Mouse (Mus musculus): ENCODE results near the gene Pafah1b1. TPM values are rescaled to one million over a fixed set of nuclear protein-coding genes. Genes with fewer than 3 reads are reported as not detected.

Gene Pafah1b1
- polyA plus RNA-seq, 1 experiment from 2014 or later, result 44.5 TPM

GRCm38 (mm10) chr11:74655941-74656340 is 68.5 kb downstream of the Pafah1b1 start:
- Histone ChIP-seq H3K36me3 (peaks cover 46% of the 10 kb centered on the region), H3K4me3 (replicated peaks) (no peak overlapping the region), H3K9ac (no peak overlapping the region), H3K4me2 (replicated peaks) (no peak overlapping the region), H3K27ac (replicated peaks) (no peak overlapping the region), H3K9me3 (replicated peaks) (no peaks in the 10 kb centered on the region), H3K27me3 (no peaks in the 10 kb centered on the region), H3K4me1 (peaks cover 29% of the 10 kb centered on the region)
- WGBS, result 83% methylated on average over 3 of the region's 3 CpGs
- no peak for ATAC-seq (ENCODE audit: insufficient number of reproducible peaks, low FRiP score, low TSS enrichment, low read depth)

- no peaks in the 10 kb centered on the region for H3K9me3 ChIP-seq (replicated peaks)
- WGBS, result 37% methylated on average over 6 of the region's 6 CpGs
- no peak overlapping the region for H3K9ac ChIP-seq
- H3K4me2 ChIP-seq (replicated peaks), result no peak overlapping the region
- no peak for ATAC-seq (ENCODE audit: insufficient number of reproducible peaks, low FRiP score, low TSS enrichment, low read depth)
- no peak overlapping the region for H3K4me3 ChIP-seq (replicated peaks)
- H3K27ac ChIP-seq (replicated peaks), result no peak overlapping the region
- H3K4me1 ChIP-seq, result peaks cover 42% of the 10 kb centered on the region
- H3K36me3 ChIP-seq, result peaks cover 22% of the 10 kb centered on the region
- no peaks in the 10 kb centered on the region for H3K27me3 ChIP-seq
Measured at GRCm38 (mm10) chr11:74653385-74653784, 71.1 kb downstream of the Pafah1b1 start.

GRCm38 (mm10) chr11:74652791-74653191 is 71.7 kb downstream of the Pafah1b1 start:
- no peak overlapping the region for H3K27ac ChIP-seq (replicated peaks)
- ATAC-seq (ENCODE audit: insufficient number of reproducible peaks, low FRiP score, low TSS enrichment, low read depth), result no peak
- H3K4me3 ChIP-seq (replicated peaks), result no peak overlapping the region
- peaks cover 42% of the 10 kb centered on the region for H3K4me1 ChIP-seq
- WGBS, result 74% methylated on average over 4 of the region's 4 CpGs
- H3K27me3 ChIP-seq, result no peaks in the 10 kb centered on the region
- H3K9ac ChIP-seq, result no peak overlapping the region
- no peak overlapping the region for H3K4me2 ChIP-seq (replicated peaks)
- peaks cover 16% of the 10 kb centered on the region for H3K36me3 ChIP-seq
- H3K9me3 ChIP-seq (replicated peaks), result no peaks in the 10 kb centered on the region

GRCm38 (mm10) chr11:74650576-74651100 is 73.8 kb downstream of the Pafah1b1 start:
- H3K27ac ChIP-seq (replicated peaks), result peak overlapping the region; percentile 71
- no peak for ATAC-seq (ENCODE audit: insufficient number of reproducible peaks, low FRiP score, low TSS enrichment, low read depth)
- H3K9ac ChIP-seq, result peak overlapping the region; percentile 74; the same call in 1 of the 2 replicates
- WGBS, result 50% methylated on average over 4 of the region's 4 CpGs
- peak overlapping the region; percentile 91 for H3K4me2 ChIP-seq (replicated peaks)
- H3K9me3 ChIP-seq (replicated peaks), result no peaks in the 10 kb centered on the region
- H3K27me3 ChIP-seq, result no peaks in the 10 kb centered on the region
- H3K4me3 ChIP-seq (replicated peaks), result peak overlapping the region; percentile 84
- H3K36me3 ChIP-seq, result no peaks in the 10 kb centered on the region
- H3K4me1 ChIP-seq, result peaks cover 42% of the 10 kb centered on the region

- H3K9me3 ChIP-seq (replicated peaks), result no peaks in the 10 kb centered on the region
- H3K36me3 ChIP-seq, result no peaks in the 10 kb centered on the region
- ATAC-seq (ENCODE audit: insufficient number of reproducible peaks, low FRiP score, low TSS enrichment, low read depth), result peak; percentile 3; the same call in 1 of the 2 replicates
- H3K4me3 ChIP-seq (replicated peaks), result peak overlapping the region; percentile 84
- peak overlapping the region; percentile 74 for H3K9ac ChIP-seq
- H3K27me3 ChIP-seq, result no peaks in the 10 kb centered on the region
- H3K4me1 ChIP-seq, result peaks cover 42% of the 10 kb centered on the region
- WGBS, result under 1% methylated on average over 50 of the region's 53 CpGs
- peak overlapping the region; percentile 91 for H3K4me2 ChIP-seq (replicated peaks)
- H3K27ac ChIP-seq (replicated peaks), result peak overlapping the region; percentile 71
Measured at GRCm38 (mm10) chr11:74649647-74650551, 74.6 kb downstream of the Pafah1b1 start.

GRCm38 (mm10) chr11:74649095-74649646 is 75.3 kb downstream of the Pafah1b1 start, which contains the start of gene Cluh:
TSS of gene Cluh (plus strand) at chr11:74649495.
- H3K27ac ChIP-seq (replicated peaks), result peak within 1 kb of the TSS; percentile 71
- H3K4me3 ChIP-seq (replicated peaks), result peak within 1 kb of the TSS; percentile 84
- under 1% methylated on average over 58 of the region's 58 CpGs for WGBS
- peak within 1 kb of the TSS; percentile 74 for H3K9ac ChIP-seq
- H3K36me3 ChIP-seq, result no peaks in the 10 kb centered on the region
- peak; percentile 92 for ATAC-seq (ENCODE audit: insufficient number of reproducible peaks, low FRiP score, low TSS enrichment, low read depth)
- no peaks in the 10 kb centered on the region for H3K9me3 ChIP-seq (replicated peaks)
- H3K27me3 ChIP-seq, result no peaks in the 10 kb centered on the region
- peaks cover 42% of the 10 kb centered on the region for H3K4me1 ChIP-seq
- H3K4me2 ChIP-seq (replicated peaks), result peak within 1 kb of the TSS; percentile 91

GRCm38 (mm10) chr11:74648676-74649075 is 75.8 kb downstream of the Pafah1b1 start:
- H3K36me3 ChIP-seq, result no peaks in the 10 kb centered on the region
- peak overlapping the region; percentile 84 for H3K4me3 ChIP-seq (replicated peaks)
- ATAC-seq (ENCODE audit: insufficient number of reproducible peaks, low FRiP score, low TSS enrichment, low read depth), result no peak
- no peaks in the 10 kb centered on the region for H3K9me3 ChIP-seq (replicated peaks)
- peaks cover 39% of the 10 kb centered on the region for H3K4me1 ChIP-seq
- H3K27ac ChIP-seq (replicated peaks), result peak overlapping the region; percentile 53
- H3K27me3 ChIP-seq, result no peaks in the 10 kb centered on the region
- WGBS, result 2% methylated on average over 1 of the region's 1 CpGs
- peak overlapping the region; percentile 91 for H3K4me2 ChIP-seq (replicated peaks)
- peak overlapping the region; percentile 18; the same call in 1 of the 2 replicates for H3K9ac ChIP-seq

- peaks cover 32% of the 10 kb centered on the region for H3K4me1 ChIP-seq
- no peak for ATAC-seq (ENCODE audit: insufficient number of reproducible peaks, low FRiP score, low TSS enrichment, low read depth)
- no peak overlapping the region for H3K27ac ChIP-seq (replicated peaks)
- no peaks in the 10 kb centered on the region for H3K36me3 ChIP-seq
- no peak overlapping the region for H3K4me2 ChIP-seq (replicated peaks)
- H3K27me3 ChIP-seq, result no peaks in the 10 kb centered on the region
- WGBS, result 96% methylated on average over 1 of the region's 1 CpGs
- no peak overlapping the region for H3K4me3 ChIP-seq (replicated peaks)
- no peak overlapping the region for H3K9ac ChIP-seq
- no peaks in the 10 kb centered on the region for H3K9me3 ChIP-seq (replicated peaks)
Measured at GRCm38 (mm10) chr11:74647966-74648365, 76.5 kb downstream of the Pafah1b1 start.

- no peak overlapping the region for H3K27ac ChIP-seq (replicated peaks)
- H3K27me3 ChIP-seq, result no peaks in the 10 kb centered on the region; the same call in 1 of the 2 replicates
- ATAC-seq (ENCODE audit: insufficient number of reproducible peaks, low FRiP score, low TSS enrichment, low read depth), result no peak
- 63% methylated on average over 1 of the region's 1 CpGs for WGBS
- no peaks in the 10 kb centered on the region for H3K9me3 ChIP-seq (replicated peaks)
- no peaks in the 10 kb centered on the region for H3K36me3 ChIP-seq
- no peak overlapping the region for H3K4me3 ChIP-seq (replicated peaks)
- H3K4me1 ChIP-seq, result peaks cover 20% of the 10 kb centered on the region
- H3K4me2 ChIP-seq (replicated peaks), result no peak overlapping the region
- H3K9ac ChIP-seq, result no peak overlapping the region
Measured at GRCm38 (mm10) chr11:74639628-74640027, 84.8 kb downstream of the Pafah1b1 start.

GRCm38 (mm10) chr11:74638791-74639411 is 85.6 kb downstream of the Pafah1b1 start:
- peak; percentile 29; the same call in 1 of the 2 replicates for ATAC-seq (ENCODE audit: insufficient number of reproducible peaks, low FRiP score, low TSS enrichment, low read depth)
- Histone ChIP-seq H3K4me1 (peaks cover 20% of the 10 kb centered on the region), H3K4me3 (replicated peaks) (peak overlapping the region; percentile 64), H3K27me3 (no peaks in the 10 kb centered on the region; the same call in 1 of the 2 replicates), H3K9ac (peak overlapping the region; percentile 76; the same call in 1 of the 2 replicates), H3K27ac (replicated peaks) (peak overlapping the region; percentile 94), H3K4me2 (replicated peaks) (peak overlapping the region; percentile 84), H3K9me3 (replicated peaks) (no peaks in the 10 kb centered on the region), H3K36me3 (no peaks in the 10 kb centered on the region)
- WGBS, result 7% methylated on average over 9 of the region's 9 CpGs

All from embryonic facial prominence, embryonic 15.5 days (tissue).